Mouse (Mus musculus): ENCODE results near the gene Ngdn. TPM values are rescaled to one million over a fixed set of nuclear protein-coding genes. Genes with fewer than 3 reads are reported as not detected.
"Not testable (repeated sequence)": the region's sequence is repeated elsewhere in the genome, so short reads cannot be mapped to it uniquely, and the experiment has no call there.

Gene Ngdn
- total RNA-seq, 2 experiments from 2014 or later, result 25.6 to 29.3 TPM

- DNase-seq, result no peak
- intact Hi-C loops (cut with DNase I), result no loop called here
These were observed 12.0 kb downstream of the Ngdn start for GRCm38 (mm10) chr14:55027251-55027650.

- no peak for DNase-seq
- intact Hi-C loops (cut with DNase I), result no loop called here
These were observed 12.4 kb downstream of the Ngdn start for GRCm38 (mm10) chr14:55027653-55028052.

- DNase-seq, result no peak
- intact Hi-C loops (cut with DNase I), result no loop called here
These were observed 13.1 kb downstream of the Ngdn start for GRCm38 (mm10) chr14:55028333-55028835.

DNA sequence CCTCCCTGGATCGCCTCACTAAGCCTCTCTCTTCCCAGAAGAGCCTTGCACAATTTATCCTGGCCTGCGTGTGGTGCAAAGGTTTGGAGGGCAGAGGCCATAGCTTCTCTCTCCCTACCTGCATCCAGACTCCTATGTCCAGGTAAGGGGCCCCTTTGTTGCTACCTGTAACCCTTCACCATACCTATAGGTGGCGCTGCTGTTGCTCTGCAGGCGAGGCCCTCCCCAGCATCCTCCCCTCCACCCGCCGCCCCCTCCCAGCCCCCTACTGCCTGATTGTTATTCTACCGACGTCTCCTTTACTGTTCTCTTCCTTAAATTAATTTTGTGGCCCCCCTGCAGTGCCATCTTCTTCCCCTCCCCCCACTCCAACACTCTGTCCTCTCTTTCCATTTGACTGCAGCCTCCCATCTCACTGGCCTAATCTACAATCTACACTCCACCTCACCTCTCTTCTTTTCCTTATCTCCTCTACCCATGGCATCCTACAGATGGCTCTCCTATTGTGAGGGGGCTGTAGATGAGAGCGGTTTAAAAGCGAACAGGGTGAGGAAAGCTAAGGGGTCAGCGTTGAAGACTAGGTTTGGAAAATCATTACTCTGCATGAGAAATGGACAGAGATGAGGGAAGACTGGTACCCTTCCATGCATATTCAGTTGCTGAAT, 13.9 kb downstream of the Ngdn start:
- intact Hi-C loops (cut with DNase I), result no loop called here
- no peak for DNase-seq

DNA sequence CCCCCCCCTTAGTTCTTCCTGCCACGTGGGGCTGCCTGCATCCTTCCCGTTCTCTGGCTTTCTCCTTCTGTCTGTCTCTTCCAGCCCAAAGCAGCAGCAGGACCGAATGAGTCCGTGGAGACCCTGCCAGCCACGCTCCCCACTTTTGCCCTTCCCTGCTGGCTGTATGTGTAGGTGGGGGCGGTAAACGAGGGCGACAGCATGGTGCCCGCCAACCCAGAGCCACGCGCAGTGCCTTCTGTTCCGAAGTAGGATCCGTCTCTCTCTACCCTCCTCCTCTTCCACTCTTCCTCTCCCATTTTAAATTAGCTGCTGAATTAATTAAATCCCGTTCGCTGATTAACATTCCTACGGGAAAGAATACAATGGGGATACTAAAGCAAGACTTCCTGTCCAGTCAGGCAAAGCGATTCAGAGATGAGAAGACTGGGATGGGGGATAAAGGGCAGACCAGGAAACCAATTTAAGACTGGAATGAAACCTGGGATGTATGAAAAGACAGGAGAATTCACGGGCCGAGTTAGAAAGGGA, 17.5 kb downstream of the Ngdn start:
- intact Hi-C loops (cut with DNase I), result no loop called here
- DNase-seq, result no peak

DNA sequence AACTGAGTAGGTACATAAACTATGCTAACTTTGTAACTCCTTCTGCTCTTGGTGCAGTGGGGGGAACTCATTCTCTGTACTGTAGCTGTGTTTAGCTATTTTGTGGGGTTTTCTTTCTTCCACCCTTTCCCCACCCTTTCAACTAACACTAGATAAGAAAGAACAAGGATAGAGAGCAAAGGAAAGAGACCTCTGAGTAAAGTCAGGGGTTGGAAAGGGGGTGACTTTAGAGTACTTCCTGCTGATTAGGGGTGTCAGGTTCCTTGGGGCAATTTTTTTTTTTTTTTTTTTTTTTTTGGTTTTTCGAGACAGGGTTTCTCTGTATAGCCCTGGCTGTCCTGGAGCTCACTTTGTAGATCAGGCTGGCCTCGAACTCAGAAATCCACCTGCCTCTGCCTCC, 28.4 kb downstream of the Ngdn start:
- intact Hi-C loops (cut with DNase I); DNase-seq: not testable (repeated sequence)

- DNase-seq, result no peak
- intact Hi-C loops (cut with DNase I), result no loop called here
These were observed 32.8 kb downstream of the Ngdn start for GRCm38 (mm10) chr14:55047971-55048531.

DNA sequence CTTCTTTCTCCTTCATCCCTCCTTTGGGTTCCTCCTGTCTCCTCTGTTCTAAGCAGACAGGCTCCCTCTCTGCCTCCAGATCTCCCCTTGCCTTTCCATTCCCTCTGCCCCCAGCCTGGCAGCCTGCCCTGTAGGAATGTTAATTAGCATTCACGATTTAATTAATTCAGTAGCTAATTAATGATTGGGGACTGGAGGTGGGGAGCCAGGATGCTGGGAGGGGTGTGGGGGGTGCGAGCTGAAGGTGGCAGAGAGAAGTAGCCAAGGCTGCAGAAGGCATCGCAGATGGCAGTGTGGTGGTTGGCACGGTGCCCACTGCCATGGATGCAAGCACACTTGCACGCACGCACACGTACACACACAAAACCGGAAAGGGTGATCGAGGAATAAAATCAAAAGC, 37.2 kb downstream of the Ngdn start:
- DNase-seq, result no peak
- intact Hi-C loops (cut with DNase I), result no loop called here

- no peak for DNase-seq
- intact Hi-C loops (cut with DNase I), result no loop called here
These were observed 37.8 kb downstream of the Ngdn start for GRCm38 (mm10) chr14:55053050-55053449.

GRCm38 (mm10) chr14:55053708-55054190, 38.5 kb downstream of the Ngdn start:
- intact Hi-C loops (cut with DNase I), result no loop called here

GRCm38 (mm10) chr14:55054191-55054749, 39.0 kb downstream of the Ngdn start:
- no peak for DNase-seq
- intact Hi-C loops (cut with DNase I), result no loop called here

More at GRCm38 (mm10) chr14:55053708-55054190, 38.5 kb downstream of the Ngdn start:
- DNase-seq, result no peak

DNA sequence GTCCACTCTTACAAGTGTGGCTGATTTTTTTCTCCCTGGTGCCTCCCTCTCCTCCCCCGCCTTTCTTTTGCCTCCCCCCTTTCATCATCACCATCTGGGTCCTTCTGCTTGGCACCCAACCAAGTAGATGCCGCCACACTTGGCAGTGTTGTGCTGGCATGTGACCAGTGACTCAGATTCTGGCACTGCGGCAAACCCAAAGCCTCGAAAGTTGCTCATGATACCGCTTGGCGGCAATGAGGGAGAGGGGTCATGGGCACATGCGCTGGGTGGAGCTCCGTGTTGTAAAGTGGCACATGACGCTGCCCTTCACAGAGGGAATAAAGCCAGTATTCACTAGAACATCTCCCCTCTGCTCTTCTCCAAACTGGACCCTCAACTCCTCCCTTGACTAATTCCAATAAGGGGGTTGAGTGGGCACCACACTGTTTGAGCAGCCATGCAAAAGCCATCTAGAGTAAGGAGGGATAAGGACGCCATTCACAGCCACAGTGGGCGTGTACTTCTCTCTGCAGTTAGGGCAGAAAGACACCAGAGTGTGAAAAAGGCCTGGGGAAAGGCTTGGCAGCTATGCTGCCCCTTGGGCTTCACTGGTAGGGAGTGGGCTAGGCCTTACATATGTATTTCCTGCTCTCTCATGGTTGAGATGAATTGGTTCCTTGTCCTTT, 40.0 kb downstream of the Ngdn start:
- peak; percentile 19 to 26 for DNase-seq
- intact Hi-C loops (cut with DNase I), result no loop called here

GRCm38 (mm10) chr14:55059009-55059408, 43.8 kb downstream of the Ngdn start:
- intact Hi-C loops (cut with DNase I), result no loop called here
- no peak for DNase-seq

DNA sequence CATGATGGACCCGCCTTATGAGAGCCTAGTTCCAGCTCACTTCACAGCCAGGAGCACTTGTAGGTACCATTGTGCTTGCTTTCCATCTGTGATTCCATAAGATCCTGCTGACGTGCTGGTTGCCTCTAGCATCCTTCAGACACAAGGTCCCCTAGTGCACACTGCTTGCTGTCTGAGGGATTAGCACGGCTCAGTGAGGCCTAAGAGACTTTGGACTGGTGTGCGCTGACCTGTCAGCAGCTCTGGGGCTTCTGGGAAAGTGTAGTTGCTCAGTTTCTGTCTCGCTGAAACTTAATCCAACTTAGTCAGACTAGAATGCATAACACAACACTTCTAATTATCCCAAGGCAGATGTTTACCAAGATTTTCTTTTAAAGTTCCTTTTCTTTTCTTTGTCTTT, 44.7 kb downstream of the Ngdn start:
- intact Hi-C loops (cut with DNase I), result no loop called here
- no peak for DNase-seq

GRCm38 (mm10) chr14:55061845-55062244, 46.6 kb downstream of the Ngdn start:
- no peak for DNase-seq
- intact Hi-C loops (cut with DNase I), result no loop called here

- intact Hi-C loops (cut with DNase I), result no loop called here
- no peak for DNase-seq
These were observed 47.4 kb downstream of the Ngdn start for GRCm38 (mm10) chr14:55062626-55063025.

- no peak for DNase-seq
- intact Hi-C loops (cut with DNase I), result no loop called here
These were observed 47.9 kb downstream of the Ngdn start for GRCm38 (mm10) chr14:55063117-55063516.

GRCm38 (mm10) chr14:55063581-55064381, 48.5 kb downstream of the Ngdn start:
- DNase-seq, result no peak
- intact Hi-C loops (cut with DNase I), result no loop called here

DNA sequence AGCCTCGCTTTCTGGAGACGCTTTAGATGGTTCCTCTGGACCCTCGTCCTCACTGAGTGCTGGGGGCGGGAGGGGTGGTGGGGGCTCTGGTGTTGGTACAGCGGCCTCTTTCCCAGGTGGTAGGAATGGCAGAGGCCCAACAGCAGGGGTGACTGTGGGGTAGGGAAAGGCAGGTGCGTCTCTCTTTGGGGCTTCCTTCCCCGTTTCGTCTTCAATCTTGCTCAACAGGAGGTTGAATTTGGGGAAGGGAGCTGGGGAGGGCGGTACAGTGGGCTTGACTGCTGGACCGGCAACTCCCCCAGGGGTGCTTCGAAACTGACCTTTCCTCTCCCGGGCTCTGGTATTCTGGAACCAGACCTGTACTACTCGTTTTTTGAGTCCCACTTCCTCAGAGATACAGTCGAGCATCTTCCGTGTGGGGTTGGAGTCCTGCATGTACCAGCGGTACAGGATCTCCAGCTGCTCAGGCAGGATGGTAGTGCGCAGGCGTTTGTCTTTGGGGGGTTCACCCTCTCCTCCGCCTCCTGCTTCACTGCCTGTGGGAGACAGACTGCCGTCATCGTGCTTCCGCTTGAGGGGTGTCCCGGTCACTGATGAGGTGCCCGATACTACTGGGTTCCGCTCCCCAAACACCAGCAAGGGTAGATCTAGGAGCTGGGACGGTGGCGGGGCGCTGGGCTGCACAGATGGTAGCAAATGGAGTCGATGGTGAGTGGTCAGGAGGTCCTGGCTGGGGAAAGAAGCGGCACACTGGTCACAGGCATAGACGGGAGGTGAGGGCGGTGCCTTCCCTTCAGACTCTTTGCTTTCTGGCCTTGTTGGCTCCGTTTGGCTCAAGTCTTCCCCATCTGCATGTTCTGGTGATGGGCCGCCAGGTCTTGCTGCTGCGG, 49.5 kb downstream of the Ngdn start:
- intact Hi-C loops (cut with DNase I), result no loop called here

More for the DNA sequence above, 49.5 kb downstream of the Ngdn start:
- no peak for DNase-seq
